Mouse (Mus musculus) CH12.LX (cell line): ENCODE data around the gene Sipa1l2. TPM values are rescaled to one million over a fixed set of nuclear protein-coding genes. Genes with fewer than 3 reads are reported as not detected.

Source experiments
- DNase-seq: peaks from one replicate; pipeline ENCODE4 v3.0.0-alpha.2; 2013; ENCODE audit errors: extremely low read depth
- H3K27ac ChIP-seq: 2 replicates; pipeline ENCODE4 v1.5.1; 2012; ENCODE audit warnings: low read depth, mild to moderate bottlenecking, control low read depth, moderate library complexity; ENCODE audit not compliant: insufficient read depth
- H3K27me3 ChIP-seq: replicated peaks from 2 replicates; pipeline ENCODE3; 2012; ENCODE audit warnings: inconsistent platforms
- H3K36me3 ChIP-seq, 2 experiments: replicated peaks in 1 of 2; 2 replicates each; pipeline versions ENCODE3 to v1.6.1; 2012; ENCODE audit warnings: inconsistent platforms in 1 of 2, low read length in 1 of 2, mild to moderate bottlenecking in 1 of 2, mixed read lengths in 1 of 2, moderate library complexity in 1 of 2; ENCODE audit not compliant: control insufficient read depth in 1 of 2, insufficient read depth in 1 of 2
- H3K4me1 ChIP-seq, 2 experiments: 2 replicates each; pipeline ENCODE4 v1.6.1; 2012; ENCODE audit warnings: inconsistent platforms in 1 of 2, moderate library complexity in 1 of 2; ENCODE audit not compliant: insufficient read depth in 2 of 2, control insufficient read depth in 1 of 2
- H3K4me2 ChIP-seq: 2 replicates; pipeline ENCODE4 v1.6.1; 2012; ENCODE audit warnings: low read depth, mild to moderate bottlenecking, control low read depth; ENCODE audit not compliant: poor library complexity, insufficient read depth, severe bottlenecking
- H3K4me3 ChIP-seq, 3 experiments: fragments of 150-350 bp in 1 of 3; sonication (generic) in 1 of 3; replicated peaks in 1 of 3; 2 replicates each; pipeline versions ENCODE3 to v1.5.1; 2011 to 2012; ENCODE audit warnings: low read depth in 2 of 3, low read length in 2 of 3, mild to moderate bottlenecking in 2 of 3, moderate library complexity in 2 of 3, control low read depth in 1 of 3, improper control_type of control experiment in 1 of 3, inconsistent platforms in 1 of 3, mixed read lengths in 1 of 3; ENCODE audit not compliant: poor library complexity in 1 of 3
- H3K79me2 ChIP-seq: replicated peaks from 2 replicates; pipeline ENCODE4 v1.6.1; 2012; ENCODE audit warnings: mild to moderate bottlenecking, moderate library complexity; ENCODE audit not compliant: control insufficient read depth, poor library complexity, insufficient read depth, severe bottlenecking; ENCODE audit errors: extremely low read depth
- H3K9ac ChIP-seq: 2 replicates; pipeline ENCODE4 v1.6.1; 2012; ENCODE audit warnings: low read depth, mild to moderate bottlenecking, control low read depth, moderate library complexity; ENCODE audit not compliant: insufficient read depth
- H3K9me3 ChIP-seq: replicated peaks from 2 replicates; pipeline ENCODE3; 2012; ENCODE audit warnings: low read length, inconsistent platforms, mixed read lengths
- BHLHE40 ChIP-seq: IDR thresholded peaks from 2 replicates; pipeline ENCODE4 v1.6.1; 2011; ENCODE audit warnings: mild to moderate bottlenecking, low read depth, low read length, improper control_type of control experiment
- CHD2 ChIP-seq: IDR thresholded peaks from 2 replicates; pipeline ENCODE4 v1.6.1; 2011; ENCODE audit warnings: low read length, improper control_type of control experiment
- CTCF ChIP-seq, 2 experiments: IDR thresholded peaks in 1 of 2; conservative IDR thresholded peaks in 1 of 2; 2 replicates each; pipeline ENCODE4 v1.5.1; 2011 to 2012; ENCODE audit warnings: low read depth in 2 of 2, low read length in 2 of 2, improper control_type of control experiment in 1 of 2, inconsistent platforms in 1 of 2, mild to moderate bottlenecking in 1 of 2, moderate library complexity in 1 of 2
- EP300 ChIP-seq: IDR thresholded peaks from 2 replicates; pipeline ENCODE4 v1.6.1; 2011; ENCODE audit warnings: low read length, improper control_type of control experiment
- ETS1 ChIP-seq: conservative IDR thresholded peaks from 2 replicates; pipeline ENCODE4 v1.6.1; 2012; ENCODE audit warnings: low read depth, mild to moderate bottlenecking, inconsistent platforms, low read length, improper control_type of control experiment, moderate library complexity
- GABPA ChIP-seq: IDR thresholded peaks from 2 replicates; pipeline ENCODE4 v1.6.1; 2012; ENCODE audit warnings: low read depth, low read length, improper control_type of control experiment, inconsistent platforms; ENCODE audit not compliant: insufficient replicate concordance
- HCFC1 ChIP-seq: IDR thresholded peaks from 2 replicates; pipeline ENCODE4 v1.6.1; 2012; ENCODE audit warnings: low read depth, mild to moderate bottlenecking, inconsistent platforms, low read length, improper control_type of control experiment
- IRF4 ChIP-seq: IDR thresholded peaks from 2 replicates; pipeline ENCODE4 v1.6.1; 2014; ENCODE audit warnings: low read depth, mild to moderate bottlenecking, inconsistent platforms, low read length, improper control_type of control experiment
- JUN ChIP-seq: IDR thresholded peaks from 2 replicates; pipeline ENCODE4 v1.6.1; 2011; ENCODE audit warnings: low read depth, mild to moderate bottlenecking, low read length, improper control_type of control experiment, moderate library complexity; ENCODE audit not compliant: insufficient read depth
- KAT2A ChIP-seq: IDR thresholded peaks from 2 replicates; pipeline ENCODE4 v1.6.1; 2012; ENCODE audit warnings: low read length, improper control_type of control experiment, inconsistent platforms; ENCODE audit not compliant: insufficient replicate concordance
- MAZ ChIP-seq: IDR thresholded peaks from 2 replicates; pipeline ENCODE4 v1.6.1; 2012; ENCODE audit warnings: low read depth, mild to moderate bottlenecking, inconsistent platforms, low read length, improper control_type of control experiment, moderate library complexity
- MEF2A ChIP-seq: IDR thresholded peaks from 2 replicates; pipeline ENCODE4 v1.6.1; 2014; ENCODE audit warnings: low read depth, mild to moderate bottlenecking, inconsistent platforms, low read length, improper control_type of control experiment, borderline replicate concordance
- MYC ChIP-seq: IDR thresholded peaks from 2 replicates; pipeline ENCODE4 v1.6.1; 2011; ENCODE audit warnings: low read depth, mild to moderate bottlenecking, improper control_type of control experiment, low read length
- NELFE ChIP-seq: IDR thresholded peaks from 2 replicates; pipeline ENCODE4 v1.6.1; 2011; ENCODE audit warnings: low read depth, low read length, improper control_type of control experiment
- POLR2AphosphoS2 ChIP-seq: IDR thresholded peaks from 2 replicates; pipeline ENCODE4 v1.6.1; 2011; ENCODE audit warnings: low read depth, low read length, improper control_type of control experiment
- RAD21 ChIP-seq: IDR thresholded peaks from 2 replicates; pipeline ENCODE4 v1.6.1; 2011; ENCODE audit warnings: low read depth, mild to moderate bottlenecking, low read length, improper control_type of control experiment, moderate library complexity
- RCOR1 ChIP-seq: conservative IDR thresholded peaks from 2 replicates; pipeline ENCODE4 v1.6.1; 2012; ENCODE audit warnings: low read depth, mild to moderate bottlenecking, inconsistent platforms, low read length, improper control_type of control experiment
- SIN3A ChIP-seq: IDR thresholded peaks from 2 replicates; pipeline ENCODE4 v1.6.1; 2012; ENCODE audit warnings: low read length, improper control_type of control experiment, inconsistent platforms
- SMC3 ChIP-seq: IDR thresholded peaks from 2 replicates; pipeline ENCODE4 v1.6.1; 2011; ENCODE audit warnings: low read depth, low read length, improper control_type of control experiment
- TCF12 ChIP-seq: IDR thresholded peaks from 2 replicates; pipeline ENCODE4 v1.6.1; 2014; ENCODE audit warnings: low read depth, mild to moderate bottlenecking, inconsistent platforms, low read length, improper control_type of control experiment
- UBTF ChIP-seq: IDR thresholded peaks from 2 replicates; pipeline ENCODE4 v1.6.1; 2012; ENCODE audit warnings: low read depth, mild to moderate bottlenecking, inconsistent platforms, low read length, improper control_type of control experiment, moderate library complexity
- USF1 ChIP-seq: IDR thresholded peaks from 2 replicates; pipeline ENCODE4 v1.6.1; 2014; ENCODE audit warnings: low read depth, mild to moderate bottlenecking, inconsistent platforms, low read length, improper control_type of control experiment
- ZMIZ1 ChIP-seq: IDR thresholded peaks from 2 replicates; pipeline ENCODE4 v1.6.1; 2012; ENCODE audit warnings: low read depth, mild to moderate bottlenecking, inconsistent platforms, low read length, improper control_type of control experiment
- ZNF384 ChIP-seq: IDR thresholded peaks from 2 replicates; pipeline ENCODE4 v1.6.1; 2012; ENCODE audit warnings: low read depth, low read length, improper control_type of control experiment, inconsistent platforms
- dilution Hi-C: fragments of 300-500 bp; cut with MboI; formaldehyde crosslinking; loops from 2 replicates; pipeline ENCODE4 v1.14.3; 2020; ENCODE audit warnings: low sequenced_read_pairs; ENCODE audit not compliant: extremely low pct_unique_long_range_greater_than_20kb, extremely low pct_ligation_motif_present
- in situ Hi-C: fragments of 300-500 bp; cut with MboI; formaldehyde crosslinking; loops from 3 replicates; pipeline ENCODE4 v1.14.3; 2019; ENCODE audit warnings: low sequenced_read_pairs, low pct_ligation_motif_present, low pct_unique_long_range_greater_than_20kb, mixed read lengths
- polyA plus RNA-seq: library from polyadenylated mRNA; unstranded; fragments of >175 nt; gene quantifications from 2 replicates; pipeline ENCODE4 v1.2.1, GENCODE M21; 2012; ENCODE audit warnings: low read depth; ENCODE audit not compliant: insufficient read length
- total RNA-seq, 2 experiments: library from RNA; depleted of rRNA; stranded (reverse); fragments of 300-350 nt in 1 of 2; fragments of >200 nt in 1 of 2; gene quantifications; 2 replicates each; pipeline ENCODE4 v1.2.3; 2012 to 2014

Gene Sipa1l2
- total and polyA plus RNA-seq, 3 experiments = 2.0 to 5.6 (median 2.7) TPM

- Histone ChIP-seq H3K4me3 (no peak overlapping the region), H3K4me2 (no peak overlapping the region), H3K27me3 (no peaks in the 10 kb centered on the region), H3K9ac (no peak overlapping the region), H3K9me3 (no peaks in the 10 kb centered on the region), H3K4me1 (peaks cover 7 to 30% of the 10 kb centered on the region in 2 experiments), H3K36me3 (peaks cover 0 to 2% of the 10 kb centered on the region in 2 experiments), H3K79me2 (no peaks in the 10 kb centered on the region), H3K27ac (no peak overlapping the region)
- dilution Hi-C loops (no loop called here), in situ Hi-C loops (no loop called here)
- TF ChIP-seq EP300 = no peak
- no peak for TF ChIP-seq RCOR1
- TF ChIP-seq SMC3 = no peak
- no peak for TF ChIP-seq GABPA
- TF ChIP-seq IRF4 = no peak
- TF ChIP-seq MAZ = no peak
- no peak for TF ChIP-seq BHLHE40
- TF ChIP-seq MEF2A = no peak
- no peak for TF ChIP-seq SIN3A
- no peak for TF ChIP-seq CTCF (conservative IDR thresholded peaks at IDR 0.05 in 1 of 2, IDR thresholded peaks at IDR 0.05 in 1 of 2; ENCODE audit: low read depth in 2 of 2, low read length in 2 of 2)
- TF ChIP-seq ETS1 = no peak
- no peak for TF ChIP-seq HCFC1
- no peak for TF ChIP-seq KAT2A
- no peak for TF ChIP-seq USF1
- TF ChIP-seq TCF12 = no peak
- TF ChIP-seq CHD2 = no peak
- no peak for TF ChIP-seq UBTF
- no peak for TF ChIP-seq RAD21
- no peak for TF ChIP-seq ZNF384
- no peak for TF ChIP-seq POLR2AphosphoS2
- DNase-seq = no peak
Measured at GRCm38 (mm10) chr8:125518951-125519350, 50.7 kb downstream of the Sipa1l2 start.

- Histone ChIP-seq H3K4me3 (no peak overlapping the region), H3K27ac (no peak overlapping the region), H3K4me1 (peaks cover 6 to 26% of the 10 kb centered on the region in 2 experiments), H3K79me2 (no peaks in the 10 kb centered on the region), H3K36me3 (peaks cover 0 to 3% of the 10 kb centered on the region in 2 experiments), H3K27me3 (no peaks in the 10 kb centered on the region), H3K9ac (no peak overlapping the region), H3K9me3 (no peaks in the 10 kb centered on the region), H3K4me2 (no peak overlapping the region)
- dilution Hi-C loops (no loop called here), in situ Hi-C loops (no loop called here)
- TF ChIP-seq USF1 (no peak), GABPA (no peak), MEF2A (no peak), MYC (no peak), ZMIZ1 (no peak), RCOR1 (no peak), ZNF384 (no peak), ETS1 (no peak), NELFE (no peak), CTCF (conservative IDR thresholded peaks at IDR 0.05 in 1 of 2, IDR thresholded peaks at IDR 0.05 in 1 of 2; ENCODE audit: low read depth in 2 of 2, low read length in 2 of 2) (no peak), HCFC1 (no peak), EP300 (no peak), JUN (no peak), IRF4 (no peak), CHD2 (no peak)
- no peak for DNase-seq
Measured at GRCm38 (mm10) chr8:125518301-125518700, 51.3 kb downstream of the Sipa1l2 start.
